Mouse (Mus musculus) megakaryocyte-erythroid progenitor cell, adult 5-6 weeks (primary cell): ENCODE data around the gene Prop1. TPM values are rescaled to one million over a fixed set of nuclear protein-coding genes. Genes with fewer than 3 reads are reported as not detected.

Experiments
- total RNA-seq, 2 experiments: library from RNA; stranded (forward) in 1 of 2; stranded (reverse) in 1 of 2; fragments of 200-1000, 215-1000 nt in 1 of 2; fragments of >200 nt in 1 of 2; fragmentation: Nextera tagmentation in 1 of 2; gene quantifications; 2 replicates each; pipeline ENCODE4 v1.2.3; 2014 to 2017

Gene Prop1
- total RNA-seq, 2 experiments from 2014 or later = not detected

Other genes starting within 250 kb of the Prop1 start
- 2.2 and 15.8 TPM in 2 replicates for gene Zfp354c, start 126.0 kb downstream of the Prop1 start, total RNA-seq (2014; fragmentation: Nextera tagmentation)
- 0.38 and 2.8 TPM in 2 replicates for gene Zfp354c, start 126.0 kb downstream of the Prop1 start, total RNA-seq (2017)
- not detected in 2 replicates for gene Zfp879, start 112.2 kb downstream of the Prop1 start, total RNA-seq (2014; fragmentation: Nextera tagmentation)
- 0.08 and 0.14 TPM in 2 replicates for gene Zfp879, start 112.2 kb downstream of the Prop1 start, total RNA-seq (2017)
- not detected in 2 replicates for gene Grm6, start 103.1 kb downstream of the Prop1 start, total RNA-seq (2014; fragmentation: Nextera tagmentation)
- not detected in 2 replicates for gene Grm6, start 103.1 kb downstream of the Prop1 start, total RNA-seq (2017)
- gene Zfp454, start 66.1 kb downstream of the Prop1 start, total RNA-seq (2014; fragmentation: Nextera tagmentation) = not detected in 2 replicates
- not detected in 2 replicates for gene Zfp454, start 66.1 kb downstream of the Prop1 start, total RNA-seq (2017)
- gene Zfp2, start 37.6 kb downstream of the Prop1 start, total RNA-seq (2014; fragmentation: Nextera tagmentation) = 4.1 and 9.2 TPM in 2 replicates
- gene Zfp2, start 37.6 kb downstream of the Prop1 start, total RNA-seq (2017) = 4.9 and 6.0 TPM in 2 replicates
- gene Zfp354b, start 22.1 kb downstream of the Prop1 start, total RNA-seq (2014; fragmentation: Nextera tagmentation) = not detected in 2 replicates
- gene Zfp354b, start 22.1 kb downstream of the Prop1 start, total RNA-seq (2017) = not detected in 2 replicates
- gene 4933414I15Rik, start 10.0 kb downstream of the Prop1 start, total RNA-seq (2014; fragmentation: Nextera tagmentation) = not detected in 2 replicates
- gene 4933414I15Rik, start 10.0 kb downstream of the Prop1 start, total RNA-seq (2017) = not detected in 2 replicates
- not detected in 2 replicates for gene Olfr1378, start 12.8 kb upstream of the Prop1 start, total RNA-seq (2014; fragmentation: Nextera tagmentation)
- gene Olfr1378, start 12.8 kb upstream of the Prop1 start, total RNA-seq (2017) = not detected in 2 replicates
- gene Olfr1377, start 28.2 kb upstream of the Prop1 start, total RNA-seq (2014; fragmentation: Nextera tagmentation) = not detected in 2 replicates
- gene Olfr1377, start 28.2 kb upstream of the Prop1 start, total RNA-seq (2017) = not detected in 2 replicates
- not detected in 2 replicates for gene Olfr51, start 49.8 kb upstream of the Prop1 start, total RNA-seq (2014; fragmentation: Nextera tagmentation)
- not detected in 2 replicates for gene Olfr51, start 49.8 kb upstream of the Prop1 start, total RNA-seq (2017)
- gene Olfr54, start 60.5 kb upstream of the Prop1 start, total RNA-seq (2014; fragmentation: Nextera tagmentation) = not detected in 2 replicates
- gene Olfr54, start 60.5 kb upstream of the Prop1 start, total RNA-seq (2017) = not detected in 2 replicates
- not detected in 2 replicates for gene Olfr1375, start 94.3 kb upstream of the Prop1 start, total RNA-seq (2014; fragmentation: Nextera tagmentation)
- gene Olfr1375, start 94.3 kb upstream of the Prop1 start, total RNA-seq (2017) = not detected in 2 replicates
- gene Zfp354a, start 105.5 kb upstream of the Prop1 start, total RNA-seq (2014; fragmentation: Nextera tagmentation) = not detected in 2 replicates
- gene Zfp354a, start 105.5 kb upstream of the Prop1 start, total RNA-seq (2017) = not detected in 2 replicates